Mouse (Mus musculus) brain, embryonic 14.5 days (tissue): Measurements from ENCODE around the gene Slc38a3.

Experiments
- CTCF ChIP-seq: fragments of 200-500 bp; IDR thresholded peaks from 2 replicates; pipeline ENCODE4 v1.5.1; 2012; ENCODE audit warnings: inconsistent platforms, mild to moderate bottlenecking, moderate library complexity, borderline replicate concordance; ENCODE audit not compliant: insufficient read depth, insufficient read length; ENCODE audit errors: extremely low read depth
- POLR2A ChIP-seq: fragments of 200-500 bp; IDR thresholded peaks from 2 replicates; pipeline ENCODE4 v1.6.1; 2012; ENCODE audit warnings: mild to moderate bottlenecking, inconsistent platforms, borderline replicate concordance; ENCODE audit not compliant: poor library complexity, insufficient read depth, insufficient read length, severe bottlenecking; ENCODE audit errors: extremely low read depth

- TF ChIP-seq CTCF (no peak), POLR2A (no peak)
Measured at GRCm38 (mm10) chr9:107659551-107659950, 9.8 kb downstream of the Slc38a3 start.
